Mouse (Mus musculus) neural tube, embryonic 15.5 days (tissue): Measurements from ENCODE around the gene Zcchc24. TPM values are rescaled to one million over a fixed set of nuclear protein-coding genes. Genes with fewer than 3 reads are reported as not detected.
"Not testable (repeated sequence)": the region's sequence is repeated elsewhere in the genome, so short reads cannot be mapped to it uniquely, and the experiment has no call there.

Experiments used
- ATAC-seq: fragments of 200-750 bp; cut with Nextera tagmentation; 2 replicates; pipeline ENCODE4 v1.8.0; 2017; ENCODE audit warnings: mild to moderate bottlenecking, moderate TSS enrichment, moderate library complexity; ENCODE audit not compliant: low FRiP score
- H3K27ac ChIP-seq: fragments of 300-500 bp; sonication (generic); replicated peaks from 2 replicates; pipeline ENCODE4 v1.5.1; 2015; ENCODE audit warnings: mild to moderate bottlenecking, inconsistent platforms
- H3K27me3 ChIP-seq: fragments of 300-500 bp; sonication (generic); replicated peaks from 2 replicates; pipeline ENCODE4 v1.6.1; 2015; ENCODE audit warnings: inconsistent platforms
- H3K36me3 ChIP-seq: fragments of 300-500 bp; sonication (generic); 2 replicates; pipeline ENCODE4 v1.6.1; 2015; ENCODE audit warnings: inconsistent platforms
- H3K4me1 ChIP-seq: fragments of 300-500 bp; sonication (generic); 2 replicates; pipeline ENCODE4 v1.6.1; 2015; ENCODE audit warnings: inconsistent platforms
- H3K4me2 ChIP-seq: fragments of 300-500 bp; sonication (generic); 2 replicates; pipeline ENCODE4 v1.6.1; 2015; ENCODE audit warnings: inconsistent platforms, mild to moderate bottlenecking, moderate library complexity
- H3K4me3 ChIP-seq: fragments of 300-500 bp; sonication (generic); replicated peaks from 2 replicates; pipeline ENCODE4 v1.5.1; 2015; ENCODE audit warnings: mild to moderate bottlenecking, inconsistent platforms
- H3K9ac ChIP-seq: fragments of 300-500 bp; sonication (generic); replicated peaks from 2 replicates; pipeline ENCODE4 v1.6.1; 2015; ENCODE audit warnings: mild to moderate bottlenecking, inconsistent platforms
- H3K9me3 ChIP-seq: fragments of 300-500 bp; sonication (generic); replicated peaks from 2 replicates; pipeline ENCODE4 v1.6.1; 2016; ENCODE audit warnings: inconsistent platforms
- WGBS: fragments of 180-500 bp; shearing (Covaris S2); methylation state at CpG from one replicate; pipeline ENCODE4 v1.1.7; 2015; ENCODE audit warnings: mixed read lengths; 5-methylcytosine and 5-hydroxymethylcytosine counted together
- polyA plus RNA-seq: library from polyadenylated mRNA; unstranded; fragments of >200 nt; fragmentation: Nextera tagmentation; extraction: Ambion mirVana; gene quantifications from 2 replicates; pipeline ENCODE4 v1.2.1, GENCODE M21; 2015

Zcchc24 gene
- 13.4 and 17.0 TPM in 2 replicates for polyA plus RNA-seq

DNA sequence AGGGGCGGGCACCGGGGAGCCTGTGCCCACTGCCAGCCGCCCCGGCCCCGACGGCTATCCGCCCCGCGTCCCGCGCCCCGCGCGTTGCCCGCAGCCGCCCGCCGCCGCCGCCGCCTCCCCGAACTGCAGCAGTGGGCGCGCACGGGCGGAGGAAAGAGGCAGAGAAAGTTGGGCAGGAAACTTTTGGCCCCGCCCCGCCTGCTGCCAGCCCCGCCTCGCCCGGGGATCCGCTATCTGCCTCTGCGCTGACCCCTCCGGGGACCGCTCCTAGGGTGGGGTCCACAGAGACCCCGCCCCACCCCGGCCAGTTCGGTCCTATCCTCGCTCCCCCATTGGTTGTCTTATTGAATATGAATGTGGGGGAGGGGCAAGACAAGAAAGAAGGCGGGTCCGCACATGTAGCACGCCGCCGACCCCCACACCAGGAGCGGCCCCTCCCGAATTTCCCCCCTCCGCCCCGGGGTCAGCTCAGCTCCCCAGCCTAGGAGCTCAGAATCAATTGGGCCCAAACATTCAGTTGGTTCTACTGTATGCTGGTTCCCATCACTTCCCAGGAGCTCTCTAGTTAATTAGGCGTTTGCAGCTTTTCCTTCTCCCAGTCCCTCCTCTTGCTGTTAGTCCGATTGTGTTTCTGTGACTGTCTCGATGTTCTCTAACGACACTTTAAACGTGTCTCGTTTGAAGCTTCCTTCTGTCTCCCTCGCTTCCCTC is at the start of gene Zcchc24:
TSS of gene Zcchc24 (minus strand) at position 125 of the 711 bp plus-strand sequence.
- Histone ChIP-seq H3K4me3 (peak within 1 kb of the TSS; percentile 61), H3K4me2 (peak within 1 kb of the TSS; percentile 90), H3K9me3 (no peaks in the 10 kb centered on the region), H3K27ac (peak within 1 kb of the TSS; percentile 72), H3K9ac (peak within 1 kb of the TSS; percentile 62), H3K27me3 (peaks cover 11% of the 10 kb centered on the region; the same call in 1 of the 2 replicates), H3K4me1 (peaks cover 49% of the 10 kb centered on the region), H3K36me3 (no peaks in the 10 kb centered on the region)
- WGBS, result under 1% methylated on average over 23 of the region's 55 CpGs
- ATAC-seq, result peak; percentile 77

DNA sequence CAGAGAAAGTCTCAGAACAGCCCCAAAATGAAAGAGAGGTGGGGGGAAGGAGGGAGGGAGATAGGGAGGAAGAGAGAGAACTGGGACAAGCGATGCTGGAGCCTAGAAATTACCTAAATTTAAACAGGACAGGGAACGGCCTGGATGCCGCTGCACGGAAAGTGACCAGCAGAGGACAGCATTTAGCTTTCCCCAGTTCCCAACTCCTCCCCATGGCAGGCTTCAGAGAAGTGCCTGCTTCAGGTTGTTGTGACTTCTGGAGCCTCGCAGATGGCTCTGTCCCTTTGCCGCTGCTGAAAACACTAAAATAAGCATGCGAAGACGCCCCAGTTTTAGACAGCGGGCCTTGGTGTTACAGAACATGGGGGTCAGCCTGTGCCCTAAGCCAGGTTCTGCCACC is 47.6 kb upstream of the Zcchc24 start:
- Histone ChIP-seq H3K4me1 (peaks cover 4% of the 10 kb centered on the region; the same call in 1 of the 2 replicates), H3K4me3 (no peak overlapping the region), H3K27me3 (no peaks in the 10 kb centered on the region), H3K9me3 (no peaks in the 10 kb centered on the region), H3K9ac (no peak overlapping the region), H3K4me2 (no peak overlapping the region), H3K27ac (no peak overlapping the region), H3K36me3 (no peaks in the 10 kb centered on the region)
- peak; percentile 72; the same call in 1 of the 2 replicates for ATAC-seq
- WGBS, result 10% methylated on average over 9 of the region's 9 CpGs

- H3K36me3 ChIP-seq, result no peaks in the 10 kb centered on the region
- no peak overlapping the region for H3K4me3 ChIP-seq
- no peak overlapping the region for H3K4me2 ChIP-seq
- H3K4me1 ChIP-seq, result peaks cover 4% of the 10 kb centered on the region; the same call in 1 of the 2 replicates
- no peak overlapping the region for H3K9ac ChIP-seq
- H3K27ac ChIP-seq, result no peak overlapping the region
- H3K9me3 ChIP-seq, result no peaks in the 10 kb centered on the region
- H3K27me3 ChIP-seq, result no peaks in the 10 kb centered on the region
- ATAC-seq, result no peak
Measured at GRCm38 (mm10) chr14:25814140-25814539, 45.3 kb upstream of the Zcchc24 start.

DNA sequence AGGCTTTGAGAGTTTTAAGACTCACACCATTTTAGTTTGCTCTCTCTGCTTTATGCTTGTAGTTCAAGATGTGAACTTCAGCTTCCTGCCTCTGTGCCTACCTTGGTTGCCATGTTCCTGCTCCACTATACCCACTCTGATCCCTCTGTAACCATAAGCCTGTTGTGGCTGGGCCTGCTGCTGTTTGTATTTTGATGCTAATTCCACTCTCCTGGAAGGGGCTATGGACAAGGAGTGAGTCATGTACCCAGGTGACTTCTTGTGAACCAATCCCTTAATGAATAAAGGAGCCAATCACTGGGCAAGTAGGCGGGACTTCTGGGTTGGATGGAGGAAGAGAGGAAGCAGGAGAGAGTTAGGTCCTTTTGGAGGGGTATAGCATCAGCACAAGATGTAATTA is 42.2 kb upstream of the Zcchc24 start:
- H3K9ac ChIP-seq, H3K4me1 ChIP-seq, H3K4me2 ChIP-seq, H3K27ac ChIP-seq, H3K9me3 ChIP-seq, H3K27me3 ChIP-seq, ATAC-seq, H3K4me3 ChIP-seq, H3K36me3 ChIP-seq: not testable (repeated sequence)
- WGBS, result 90% methylated on average over 1 of the region's 1 CpGs

DNA sequence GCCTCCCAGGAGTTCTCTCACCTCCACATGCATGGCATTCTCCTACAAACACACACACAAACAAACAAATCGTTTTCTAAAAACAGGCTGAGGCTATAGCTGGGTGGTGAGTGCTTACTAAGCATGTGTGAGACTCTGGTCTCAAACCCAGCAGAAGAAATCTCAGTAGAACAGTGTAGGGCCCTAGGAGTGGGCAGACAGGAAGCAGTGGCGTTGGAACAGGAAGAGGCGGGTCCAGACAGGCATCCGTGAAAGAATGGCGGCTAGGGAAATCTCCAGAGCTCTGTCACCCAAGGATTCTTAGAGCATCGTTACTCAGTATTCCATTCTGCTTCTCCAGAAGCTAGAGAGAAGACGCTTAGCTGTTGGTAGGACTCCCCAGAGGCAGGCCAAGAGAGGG is 37.7 kb upstream of the Zcchc24 start:
- no peaks in the 10 kb centered on the region for H3K4me1 ChIP-seq
- H3K4me2 ChIP-seq, result no peak overlapping the region
- H3K9me3 ChIP-seq, result no peaks in the 10 kb centered on the region
- no peak for ATAC-seq
- H3K27me3 ChIP-seq, result no peaks in the 10 kb centered on the region
- no peak overlapping the region for H3K4me3 ChIP-seq
- no peak overlapping the region for H3K9ac ChIP-seq
- no peaks in the 10 kb centered on the region for H3K36me3 ChIP-seq
- no peak overlapping the region for H3K27ac ChIP-seq
- WGBS, result 87% methylated on average over 7 of the region's 7 CpGs

DNA sequence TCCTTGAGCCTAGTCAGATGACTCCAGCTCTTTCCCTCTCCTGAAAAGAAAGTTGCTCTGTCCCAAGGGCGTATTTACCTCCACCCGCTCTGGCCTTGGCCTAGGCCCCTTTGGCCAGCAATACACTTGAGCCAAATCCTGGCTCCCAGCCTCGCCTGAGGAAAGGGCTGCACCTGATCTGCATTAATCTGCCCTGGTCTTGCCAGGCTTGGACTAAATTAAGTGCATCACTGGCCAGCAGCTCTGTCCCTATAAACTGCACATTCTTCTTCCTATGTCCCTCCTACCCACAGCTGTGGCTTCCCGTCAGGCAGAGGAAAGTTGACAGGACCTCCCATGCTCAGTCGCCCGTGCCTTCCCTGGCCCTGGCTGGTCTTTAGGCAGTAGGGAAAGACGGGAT is 37.0 kb upstream of the Zcchc24 start:
- Histone ChIP-seq H3K9me3 (no peaks in the 10 kb centered on the region), H3K9ac (no peak overlapping the region), H3K27ac (no peak overlapping the region), H3K36me3 (no peaks in the 10 kb centered on the region), H3K27me3 (no peaks in the 10 kb centered on the region), H3K4me1 (peaks cover 2% of the 10 kb centered on the region; the same call in 1 of the 2 replicates), H3K4me3 (no peak overlapping the region), H3K4me2 (no peak overlapping the region)
- 64% methylated on average over 7 of the region's 7 CpGs for WGBS
- no peak for ATAC-seq

GRCm38 (mm10) chr14:25803246-25803809 is 34.5 kb upstream of the Zcchc24 start:
- Histone ChIP-seq H3K9me3 (no peaks in the 10 kb centered on the region), H3K27ac (no peak overlapping the region), H3K36me3 (no peaks in the 10 kb centered on the region), H3K4me1 (peaks cover 15% of the 10 kb centered on the region), H3K4me2 (no peak overlapping the region), H3K4me3 (no peak overlapping the region), H3K9ac (no peak overlapping the region), H3K27me3 (no peaks in the 10 kb centered on the region; the same call in 1 of the 2 replicates)
- 50% methylated on average over 3 of the region's 3 CpGs for WGBS
- ATAC-seq, result no peak

DNA sequence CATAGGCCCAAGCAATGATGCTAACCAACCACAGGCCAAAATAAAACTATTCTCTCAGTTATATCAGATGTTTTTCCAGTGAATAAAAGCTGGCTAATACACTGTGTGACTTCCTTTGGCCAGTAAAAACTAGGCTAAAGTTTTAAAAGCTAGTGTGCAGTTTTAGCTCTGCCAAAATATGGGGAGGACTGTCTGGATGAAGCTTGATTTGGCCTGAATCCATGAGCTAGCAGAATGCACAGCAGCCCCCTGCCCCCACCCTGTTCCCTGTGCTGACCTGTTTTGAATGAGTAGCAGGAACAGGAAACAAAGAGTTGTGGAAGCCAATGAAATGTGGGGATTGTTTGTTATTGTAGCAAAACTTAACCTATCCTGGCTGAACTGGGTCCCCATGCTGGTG is 33.7 kb upstream of the Zcchc24 start:
- ATAC-seq, result no peak
- no peaks in the 10 kb centered on the region for H3K36me3 ChIP-seq
- H3K4me2 ChIP-seq, result no peak overlapping the region
- no peak overlapping the region for H3K4me3 ChIP-seq
- H3K27me3 ChIP-seq, result no peaks in the 10 kb centered on the region; the same call in 1 of the 2 replicates
- H3K9me3 ChIP-seq, result no peaks in the 10 kb centered on the region
- H3K4me1 ChIP-seq, result peaks cover 15% of the 10 kb centered on the region
- no peak overlapping the region for H3K27ac ChIP-seq
- H3K9ac ChIP-seq, result no peak overlapping the region

- H3K4me3 ChIP-seq, result no peak overlapping the region
- H3K27me3 ChIP-seq, result no peaks in the 10 kb centered on the region; the same call in 1 of the 2 replicates
- H3K4me1 ChIP-seq, result peaks cover 15% of the 10 kb centered on the region
- peak; percentile 55; the same call in 1 of the 2 replicates for ATAC-seq
- H3K4me2 ChIP-seq, result peak overlapping the region; percentile 42
- no peaks in the 10 kb centered on the region for H3K9me3 ChIP-seq
- no peak overlapping the region for H3K9ac ChIP-seq
- 24% methylated on average over 19 of the region's 19 CpGs for WGBS
- H3K36me3 ChIP-seq, result no peaks in the 10 kb centered on the region
- peak overlapping the region; percentile 13; the same call in 1 of the 2 replicates for H3K27ac ChIP-seq
Measured at GRCm38 (mm10) chr14:25800166-25800960, 31.5 kb upstream of the Zcchc24 start.

- 87% methylated on average over 7 of the region's 7 CpGs for WGBS
- Histone ChIP-seq H3K4me1 (peaks cover 15% of the 10 kb centered on the region), H3K27me3 (no peaks in the 10 kb centered on the region; the same call in 1 of the 2 replicates), H3K27ac (no peak overlapping the region), H3K4me3 (no peak overlapping the region), H3K9ac (no peak overlapping the region), H3K4me2 (no peak overlapping the region), H3K36me3 (no peaks in the 10 kb centered on the region), H3K9me3 (no peaks in the 10 kb centered on the region)
- no peak for ATAC-seq
Measured at GRCm38 (mm10) chr14:25796619-25797018, 27.8 kb upstream of the Zcchc24 start.

- Histone ChIP-seq H3K27me3 (no peaks in the 10 kb centered on the region; the same call in 1 of the 2 replicates), H3K9ac (no peak overlapping the region), H3K27ac (no peak overlapping the region), H3K4me3 (no peak overlapping the region), H3K4me1 (peaks cover 11% of the 10 kb centered on the region), H3K9me3 (no peaks in the 10 kb centered on the region), H3K4me2 (no peak overlapping the region), H3K36me3 (no peaks in the 10 kb centered on the region)
- 33% methylated on average over 10 of the region's 10 CpGs for WGBS
- ATAC-seq, result no peak
Measured at GRCm38 (mm10) chr14:25795561-25796174, 26.8 kb upstream of the Zcchc24 start.
